Mouse (Mus musculus) gastrocnemius, postnatal 25 days (tissue): ENCODE measurements around the gene Zfp747. TPM values are rescaled to one million over a fixed set of nuclear protein-coding genes. Genes with fewer than 3 reads are reported as not detected.

Source experiments
- DNase-seq: peaks from one replicate; pipeline ENCODE4 v3.0.0; 2022
- total RNA-seq, 2 experiments: library from RNA; stranded (reverse); gene quantifications; 1 replicate in 1 of 2; 2 replicates in 1 of 2; pipeline ENCODE4 v1.2.3; 2021

Zfp747 gene
- total RNA-seq, 2 experiments from 2014 or later: 2.9 to 3.0 TPM

- no peak for DNase-seq
These were observed 40.2 kb downstream of the Zfp747 start for GRCm38 (mm10) chr7:127335604-127336003.

- no peak for DNase-seq
These were observed 42.6 kb downstream of the Zfp747 start for GRCm38 (mm10) chr7:127333240-127333639.

DNA sequence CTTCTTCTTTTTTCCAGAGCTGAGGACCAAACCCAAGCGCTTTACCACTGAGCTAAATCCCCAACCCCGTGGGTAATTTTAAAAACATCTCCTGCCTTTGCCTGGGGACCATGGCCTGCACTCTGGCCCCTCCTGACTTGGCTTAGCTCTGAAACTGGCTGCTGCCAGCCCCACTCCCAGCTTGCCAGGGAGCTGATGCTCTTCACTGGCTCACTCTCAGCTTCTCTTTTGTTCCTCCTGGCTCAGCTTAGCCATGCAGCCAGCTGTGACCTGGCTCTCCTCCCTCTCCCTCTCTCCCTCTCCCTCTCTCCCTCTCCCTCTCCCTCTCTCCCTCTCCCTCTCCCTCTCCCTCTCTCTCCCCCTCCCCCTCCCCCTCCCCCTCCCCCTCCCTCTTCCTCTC lies 49.2 kb downstream of the Zfp747 start:
- peak; percentile 83 for DNase-seq

- no peak for DNase-seq
These were observed 50.3 kb downstream of the Zfp747 start for GRCm38 (mm10) chr7:127325550-127325949.

DNA sequence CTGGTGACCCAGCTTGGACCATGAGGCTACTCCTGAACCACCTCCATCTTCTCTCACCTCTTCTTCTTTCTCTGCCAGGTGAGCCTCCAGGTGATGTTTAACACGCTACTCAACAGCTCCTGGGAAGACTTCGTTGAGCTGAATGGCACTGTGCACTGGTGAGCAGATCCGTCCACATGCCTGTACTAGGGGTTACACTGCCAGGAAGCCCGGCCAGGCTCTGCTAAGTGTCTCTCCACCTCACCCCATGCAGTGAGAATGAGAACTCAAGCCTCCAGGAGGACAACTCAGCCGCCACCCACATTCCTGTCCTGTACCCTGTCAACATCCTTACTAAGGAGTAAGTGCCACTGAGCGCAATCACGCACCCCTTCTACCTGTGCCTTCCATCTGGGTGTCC lies 50.9 kb downstream of the Zfp747 start:
- DNase-seq: no peak

Other genes starting within 250 kb of the Zfp747 start
- gene Spn, start 238.2 kb downstream of the Zfp747 start, total RNA-seq: under 1 TPM; 0.13 to 0.16 TPM
- 10 to 100 TPM; 26.2 to 28.2 TPM for gene Cd2bp2, start 180.0 kb downstream of the Zfp747 start, total RNA-seq
- 10 to 100 TPM; 32.8 to 34.1 TPM for gene Tbc1d10b, start 167.6 kb downstream of the Zfp747 start, total RNA-seq
- gene Mylpf, start 167.2 kb downstream of the Zfp747 start, total RNA-seq: over 10,000 TPM; 49,123 to 49,891 TPM
- 1 to 10 TPM; 4.0 to 4.2 TPM for gene Zfp553, start 143.0 kb downstream of the Zfp747 start, total RNA-seq
- 1 to 10 TPM; 1.5 to 1.7 TPM for gene Sept1, start 142.9 kb downstream of the Zfp747 start, total RNA-seq
- gene Zfp771, start 131.8 kb downstream of the Zfp747 start, total RNA-seq: 10 to 100 TPM; 15.8 to 16.8 TPM
- gene Dctpp1, start 115.3 kb downstream of the Zfp747 start, total RNA-seq: 10 to 100 TPM; 26.5 to 28.7 TPM
- gene Sephs2, start 102.0 kb downstream of the Zfp747 start, total RNA-seq: 10 to 100 TPM; 28.6 to 30.7 TPM
- under 1 TPM; 0.26 to 0.40 TPM for gene Itgal, start 79.8 kb downstream of the Zfp747 start, total RNA-seq
- gene Zfp768, start 30.5 kb downstream of the Zfp747 start, total RNA-seq: 10 to 100 TPM; 27.0 to 28.4 TPM
- 1 to 10 TPM; 1.5 TPM for gene 9130019O22Rik, start 11.1 kb upstream of the Zfp747 start, total RNA-seq
- 1 to 10 TPM; 1.7 to 1.8 TPM for gene E430018J23Rik, start 17.6 kb upstream of the Zfp747 start, total RNA-seq
- gene Zfp764, start 30.8 kb upstream of the Zfp747 start, total RNA-seq: 1 to 10 TPM; 1.7 TPM
- gene Zfp688, start 46.0 kb upstream of the Zfp747 start, total RNA-seq: 1 to 10 TPM; 2.0 to 2.7 TPM
- 1 to 10 TPM in 1 of 2 experiments, under 1 TPM in 1; 0.67 to 1.0 TPM for gene Zfp689, start 73.1 kb upstream of the Zfp747 start, total RNA-seq
- 10 to 100 TPM; 17.3 to 17.7 TPM for gene Prr14, start 83.6 kb upstream of the Zfp747 start, total RNA-seq
- 10 to 100 TPM; 15.8 to 16.8 TPM for gene Fbrs, start 103.1 kb upstream of the Zfp747 start, total RNA-seq
- 10 to 100 TPM; 46.1 to 47.6 TPM for gene Srcap, start 135.9 kb upstream of the Zfp747 start, total RNA-seq
- 1 to 10 TPM; 4.7 to 5.2 TPM for gene Gm42715, start 143.5 kb upstream of the Zfp747 start, total RNA-seq
- not detected for gene Tmem265, start 185.3 kb upstream of the Zfp747 start, total RNA-seq
- 1 to 10 TPM; 8.2 to 9.4 TPM for gene Phkg2, start 197.3 kb upstream of the Zfp747 start, total RNA-seq
- 1 to 10 TPM; 2.1 to 4.5 TPM for gene Ccdc189, start 212.5 kb upstream of the Zfp747 start, total RNA-seq
- 10 to 100 TPM; 29.4 to 30.0 TPM for gene Rnf40, start 212.7 kb upstream of the Zfp747 start, total RNA-seq
- gene Zfp629, start 239.7 kb upstream of the Zfp747 start, total RNA-seq: 1 to 10 TPM; 8.4 to 9.4 TPM